30 mouse cellular contexts compared by ENCODE assay signal in the genomic region with DNA sequence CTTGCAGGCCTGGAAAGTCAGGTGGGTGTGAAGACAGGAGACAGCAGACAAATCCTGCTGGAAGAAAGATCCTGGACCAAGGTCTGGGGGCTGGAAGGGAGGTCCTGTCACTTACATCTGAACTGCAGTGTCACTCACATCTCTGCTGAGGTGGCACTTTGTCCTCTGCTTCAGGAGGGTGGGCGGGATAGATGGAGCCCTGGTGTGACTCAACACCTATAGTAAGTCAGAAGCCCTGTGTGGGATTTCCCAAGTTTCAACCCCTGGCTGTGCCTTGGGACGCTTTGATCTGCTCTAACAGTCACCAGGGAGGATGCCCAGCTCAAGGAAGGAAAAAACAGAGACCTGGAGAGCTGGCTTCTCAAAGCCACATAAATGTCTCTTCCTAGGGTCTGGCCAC. TPM values are rescaled to one million over a fixed set of nuclear protein-coding genes. Genes with fewer than 3 reads are reported as not detected.
A peak's percentile ranks its signal among the peaks of the same experiment; 100 is the strongest.
DNase-seq lines count a peak whose midpoint lies in the region; ATAC-seq and TF ChIP-seq lines count a peak whose summit lies in the region.
"Had no signal": no experiment of that assay in that cellular context is flagged by ENCODE, and none has a peak within 500 bp of the region (broad histone marks: within the 10 kb centered on the region; RNA-seq: fewer than 3 reads in every experiment).

No protein-coding gene starts in this region.

- H3K36me3 ChIP-seq in liver, embryonic 13.5 days, result peaks cover 18% of the 10 kb centered on the region
- H3K36me3 ChIP-seq in liver, embryonic 12.5 days, result peaks cover 18% of the 10 kb centered on the region
- H3K36me3 ChIP-seq in CH12.LX (replicated peaks in 1 of 2; ENCODE audit: control insufficient read depth in 1 of 2, insufficient read depth in 1 of 2, low read length in 1 of 2), result no peaks in the 10 kb centered on the region
- H3K36me3 ChIP-seq: embryonic facial prominence, embryonic 12.5 days; limb, embryonic 12.5 days; lung, embryonic 15.5 days had no signal

- no peak for DNase-seq in liver, embryonic 13.5 days
- no peak for DNase-seq in CH12.LX (ENCODE audit: extremely low read depth)
- peak; percentile 32 for DNase-seq in brain, adult 2 months (ENCODE audit: low read depth, low spot score)
- no peak for DNase-seq in cerebellum, adult 9-11 months
- DNase-seq in layer of hippocampus, adult 11-12 months (ENCODE audit: low spot score), result no peak
- DNase-seq in adrenal gland, adult (ENCODE audit: inconsistent age in 2 of 2, low spot score in 1 of 2), result no peak
- DNase-seq: adrenal gland, adult 8-10 months; B cell, adult 2 months; cerebellum, adult 8-10 months; cerebellum, postnatal 36 days; embryo, embryonic 11 days; heart, adult 2 months; kidney, adult 11 months; kidney, postnatal 14 days; retina, postnatal 1 day; right cerebral cortex, postnatal 14 days; thymus, adult 2 months; thymus, postnatal 36 days had no signal

- H3K4me2 ChIP-seq in liver, embryonic 13.5 days, result no peak overlapping the region
- no peak overlapping the region for H3K4me2 ChIP-seq in liver, embryonic 12.5 days
- no peak overlapping the region for H3K4me2 ChIP-seq in CH12.LX (ENCODE audit: insufficient read depth, low read depth, poor library complexity, severe bottlenecking)
- H3K4me2 ChIP-seq: embryonic facial prominence, embryonic 12.5 days; forebrain, embryonic 15.5 days; heart, embryonic 12.5 days; hindbrain, embryonic 15.5 days; limb, embryonic 12.5 days; liver, embryonic 15.5 days; lung, embryonic 15.5 days had no signal

- no peak for TF ChIP-seq EP300 in CH12.LX (IDR thresholded peaks at IDR 0.05; ENCODE audit: low read length)

- in situ Hi-C loops in CH12.LX (cut with MboI; ENCODE audit: low pct_ligation_motif_present, low pct_unique_long_range_greater_than_20kb, low sequenced_read_pairs), result no loop called here

- peak; percentile 14; the same call in 1 of the 2 replicates for ATAC-seq in liver, embryonic 13.5 days (ENCODE audit: low read depth)
- ATAC-seq in liver, embryonic 12.5 days, result no peak
- ATAC-seq: forebrain, embryonic 15.5 days; inflammation-experienced regulatory T-cells, adult 6 months had no signal

- no peak for TF ChIP-seq CTCF in CH12.LX (conservative IDR thresholded peaks at IDR 0.05 in 1 of 2, IDR thresholded peaks at IDR 0.05 in 1 of 2; ENCODE audit: low read depth in 2 of 2, low read length in 2 of 2)

- peaks cover 31% of the 10 kb centered on the region for H3K4me1 ChIP-seq in liver, embryonic 13.5 days (replicated peaks)
- H3K4me1 ChIP-seq in liver, embryonic 12.5 days, result peaks cover 26% of the 10 kb centered on the region
- peaks cover 27 to 62% of the 10 kb centered on the region in 2 experiments for H3K4me1 ChIP-seq in CH12.LX (ENCODE audit: control insufficient read depth in 1 of 2, insufficient read depth in 2 of 2)
- H3K4me1 ChIP-seq: embryonic facial prominence, embryonic 12.5 days; forebrain, embryonic 15.5 days; hindbrain, embryonic 15.5 days; lung, embryonic 15.5 days; midbrain, embryonic 10.5 days had no signal

- no peak overlapping the region for H3K27ac ChIP-seq in liver, embryonic 13.5 days
- no peak overlapping the region for H3K27ac ChIP-seq in liver, embryonic 12.5 days
- no peak overlapping the region for H3K27ac ChIP-seq in CH12.LX (ENCODE audit: insufficient read depth, low read depth)
- H3K27ac ChIP-seq: embryonic facial prominence, embryonic 12.5 days; forebrain, embryonic 15.5 days; heart, adult 2 months; hindbrain, embryonic 15.5 days; left cerebral cortex, adult 2 months; limb, embryonic 12.5 days; liver, embryonic 15.5 days; lung, embryonic 15.5 days; midbrain, embryonic 10.5 days had no signal

- no peak overlapping the region for H3K4me3 ChIP-seq in liver, embryonic 13.5 days (replicated peaks)
- H3K4me3 ChIP-seq in liver, embryonic 12.5 days, result no peak overlapping the region
- H3K4me3 ChIP-seq in CH12.LX (replicated peaks in 1 of 3; ENCODE audit: low read depth in 2 of 3, low read length in 2 of 3, poor library complexity in 1 of 3), result no peak overlapping the region
- H3K4me3 ChIP-seq: embryonic facial prominence, embryonic 12.5 days; forebrain, embryonic 15.5 days; heart, adult 2 months; heart, embryonic 12.5 days; hindbrain, embryonic 15.5 days; left cerebral cortex, adult 2 months; limb, embryonic 12.5 days; liver, embryonic 15.5 days; lung, embryonic 15.5 days; midbrain, embryonic 10.5 days had no signal

- TF ChIP-seq RAD21 in CH12.LX (IDR thresholded peaks at IDR 0.05; ENCODE audit: low read depth, low read length), result no peak

- TF ChIP-seq POLR2A in CH12.LX (IDR thresholded peaks at IDR 0.05; ENCODE audit: low read depth, low read length), result no peak

- no peaks in the 10 kb centered on the region for H3K27me3 ChIP-seq in liver, embryonic 13.5 days
- H3K27me3 ChIP-seq in liver, embryonic 12.5 days (replicated peaks), result no peaks in the 10 kb centered on the region
- H3K27me3 ChIP-seq in CH12.LX (replicated peaks), result no peaks in the 10 kb centered on the region
- H3K27me3 ChIP-seq: embryonic facial prominence, embryonic 12.5 days; forebrain, embryonic 15.5 days; heart, embryonic 12.5 days; hindbrain, embryonic 15.5 days; limb, embryonic 12.5 days; liver, embryonic 15.5 days; lung, embryonic 15.5 days had no signal

- WGBS in liver, embryonic 13.5 days (ENCODE audit: insufficient replicate concordance), result 52% methylated on average over 2 of the region's 2 CpGs
- 48% methylated on average over 2 of the region's 2 CpGs for WGBS in liver, embryonic 12.5 days (ENCODE audit: insufficient replicate concordance)

- dilution Hi-C loops in CH12.LX (cut with MboI; ENCODE audit: extremely low pct_ligation_motif_present, extremely low pct_unique_long_range_greater_than_20kb, low sequenced_read_pairs), result no loop called here

- no peaks in the 10 kb centered on the region for H3K9me3 ChIP-seq in liver, embryonic 13.5 days (replicated peaks)
- H3K9me3 ChIP-seq in liver, embryonic 12.5 days (replicated peaks), result no peaks in the 10 kb centered on the region
- peaks cover 7% of the 10 kb centered on the region for H3K9me3 ChIP-seq in CH12.LX (replicated peaks; ENCODE audit: low read length)
- H3K9me3 ChIP-seq: embryonic facial prominence, embryonic 12.5 days; forebrain, embryonic 15.5 days; G1E; hindbrain, embryonic 15.5 days; limb, embryonic 12.5 days; liver, embryonic 15.5 days; lung, embryonic 15.5 days; midbrain, embryonic 10.5 days had no signal

- H3K79me2 ChIP-seq in CH12.LX (replicated peaks; ENCODE audit: control insufficient read depth, extremely low read depth, insufficient read depth, poor library complexity, severe bottlenecking), result no peaks in the 10 kb centered on the region

- no peak overlapping the region for H3K9ac ChIP-seq in liver, embryonic 13.5 days
- no peak overlapping the region for H3K9ac ChIP-seq in liver, embryonic 12.5 days
- H3K9ac ChIP-seq in CH12.LX (ENCODE audit: insufficient read depth, low read depth), result no peak overlapping the region
- H3K9ac ChIP-seq: embryonic facial prominence, embryonic 12.5 days; forebrain, embryonic 15.5 days; heart, embryonic 12.5 days; hindbrain, embryonic 15.5 days; limb, embryonic 12.5 days; liver, embryonic 15.5 days; lung, embryonic 15.5 days had no signal

TF ChIP-seq in CH12.LX, 34 proteins besides CTCF, POLR2A, EP300 and RAD21:
- TF ChIP-seq UBTF (IDR thresholded peaks at IDR 0.05; ENCODE audit: low read depth, low read length) (no peak), MAFK (IDR thresholded peaks at IDR 0.05; ENCODE audit: insufficient replicate concordance, low read length) (peak; percentile 72)
TF ChIP-seq in CH12.LX: peak in this region for 1.

RNA-seq across cellular contexts. Expression of a gene that starts 10.2 kb away (rescaled TPM):
- 27.9 and 28.4 TPM in 2 replicates for polyA plus RNA-seq in liver, embryonic 13.5 days (2015; fragmentation: Nextera tagmentation; extraction: Ambion mirVana)
- polyA plus RNA-seq in liver, embryonic 12.5 days (2016; fragmentation: Nextera tagmentation; extraction: Ambion mirVana), result 32.4 and 32.9 TPM in 2 replicates
- total RNA-seq in CH12.LX (2012; rRNA removed) (102 and 118 TPM in 2 replicates), CH12.LX (2014; rRNA removed) (132 and 148 TPM in 2 replicates)
- 129 and 144 TPM in 2 replicates for polyA plus RNA-seq in CH12.LX (2012; ENCODE audit: insufficient read length, low read depth)
